Mouse (Mus musculus) intestine, embryonic 14.5 days (tissue): ENCODE measurements around the gene Phgdh. TPM values are rescaled to one million over a fixed set of nuclear protein-coding genes. Genes with fewer than 3 reads are reported as not detected.

ENCODE experiments used
- ATAC-seq: fragments of 200-750 bp; cut with Nextera tagmentation; replicated peaks from 2 replicates; pipeline ENCODE4 v1.8.0; 2017; ENCODE audit warnings: low read depth, moderate number of reproducible peaks, moderate TSS enrichment, moderate library complexity; ENCODE audit not compliant: low FRiP score, low TSS enrichment
- DNase-seq: peaks from one replicate; pipeline ENCODE4 v3.0.0-alpha.2; 2018; ENCODE audit warnings: low spot score
- H3K27ac ChIP-seq: fragments of 300-500 bp; sonication (generic); 2 replicates; pipeline ENCODE4 v1.5.1; 2014; ENCODE audit warnings: low read depth, mild to moderate bottlenecking, control low read depth
- H3K27me3 ChIP-seq: fragments of 300-500 bp; sonication (generic); replicated peaks from 2 replicates; pipeline ENCODE4 v1.6.1; 2014; ENCODE audit warnings: low read length, control low read depth; ENCODE audit not compliant: control insufficient read depth, insufficient read depth
- H3K36me3 ChIP-seq: fragments of 300-500 bp; sonication (generic); 2 replicates; pipeline ENCODE4 v1.6.1; 2014; ENCODE audit warnings: low read length, control low read depth; ENCODE audit not compliant: control insufficient read depth, insufficient read depth
- H3K4me1 ChIP-seq: fragments of 300-500 bp; sonication (generic); replicated peaks from 2 replicates; pipeline ENCODE4 v1.6.1; 2014; ENCODE audit warnings: low read length, control low read depth, mixed read lengths; ENCODE audit not compliant: control insufficient read depth, insufficient read depth
- H3K4me2 ChIP-seq: fragments of 300-500 bp; sonication (generic); 2 replicates; pipeline ENCODE4 v1.6.1; 2014; ENCODE audit warnings: low read length
- H3K4me3 ChIP-seq: fragments of 300-500 bp; sonication (generic); 2 replicates; pipeline ENCODE4 v1.5.1; 2014; ENCODE audit warnings: low read depth, low read length, control low read depth, mixed read lengths
- H3K9ac ChIP-seq: fragments of 300-500 bp; sonication (generic); 2 replicates; pipeline ENCODE4 v1.6.1; 2014; ENCODE audit warnings: mild to moderate bottlenecking, low read length
- H3K9me3 ChIP-seq: fragments of 300-500 bp; sonication (generic); 2 replicates; pipeline ENCODE4 v1.6.1; 2016; ENCODE audit warnings: low read length, control low read depth; ENCODE audit not compliant: control insufficient read depth
- WGBS: fragments of 180-500 bp; shearing (Covaris S2); extraction: QIAGEN DNeasy Blood & Tissue Kit; methylation state at CpG from one replicate; pipeline ENCODE4 v1.1.7; 2014; 5-methylcytosine and 5-hydroxymethylcytosine counted together
- polyA plus RNA-seq: library from polyadenylated mRNA; unstranded; fragments of >200 nt; fragmentation: Nextera tagmentation; extraction: Ambion mirVana; gene quantifications from 2 replicates; pipeline ENCODE4 v1.2.1, GENCODE M21; 2014

The Phgdh gene
- polyA plus RNA-seq, 1 experiment from 2014 or later, result 310 TPM

GRCm38 (mm10) chr3:98295965-98296364 lies 43.8 kb downstream of the Phgdh start:
- no peaks in the 10 kb centered on the region for H3K27me3 ChIP-seq
- no peak overlapping the region for H3K4me3 ChIP-seq
- WGBS, result 74% methylated on average over 10 of the region's 10 CpGs
- ATAC-seq (no peak), DNase-seq (no peak)
- no peaks in the 10 kb centered on the region for H3K9me3 ChIP-seq
- no peak overlapping the region for H3K4me2 ChIP-seq
- H3K27ac ChIP-seq, result no peak overlapping the region
- no peaks in the 10 kb centered on the region for H3K36me3 ChIP-seq
- H3K9ac ChIP-seq, result no peak overlapping the region
- no peaks in the 10 kb centered on the region for H3K4me1 ChIP-seq

GRCm38 (mm10) chr3:98291044-98291443 lies 48.7 kb downstream of the Phgdh start:
- DNase-seq (no peak), ATAC-seq (no peak)
- Histone ChIP-seq H3K27ac (no peak overlapping the region), H3K4me2 (no peak overlapping the region), H3K9me3 (peaks cover 5% of the 10 kb centered on the region; the same call in 1 of the 2 replicates), H3K9ac (no peak overlapping the region), H3K4me3 (no peak overlapping the region), H3K4me1 (no peaks in the 10 kb centered on the region), H3K27me3 (no peaks in the 10 kb centered on the region), H3K36me3 (no peaks in the 10 kb centered on the region)
- WGBS, result 93% methylated on average over 9 of the region's 9 CpGs

DNA sequence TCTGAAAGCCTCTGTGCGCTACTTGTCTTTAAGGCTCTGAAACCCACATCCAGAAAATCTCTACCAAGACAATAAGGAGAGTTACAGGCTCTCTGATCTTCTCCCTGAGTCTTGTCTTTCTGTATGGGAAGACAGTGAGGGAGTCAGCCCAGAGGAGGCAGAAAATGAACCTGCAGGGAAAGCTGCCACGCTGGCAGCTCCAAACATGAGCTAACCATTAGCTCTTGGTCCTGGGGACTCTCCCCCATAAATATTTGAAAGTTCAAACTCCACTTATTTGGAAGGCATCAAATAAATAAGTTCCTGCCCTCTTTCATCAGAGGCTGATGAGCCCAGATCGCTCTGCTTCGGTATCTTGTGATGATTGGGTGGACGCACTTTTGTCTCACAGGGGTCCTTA lies 56.6 kb downstream of the Phgdh start:
- no peak for DNase-seq
- no peak overlapping the region for H3K4me2 ChIP-seq
- ATAC-seq, result no peak
- H3K27me3 ChIP-seq, result no peaks in the 10 kb centered on the region
- H3K36me3 ChIP-seq, result no peaks in the 10 kb centered on the region
- peaks cover 5% of the 10 kb centered on the region; the same call in 1 of the 2 replicates for H3K9me3 ChIP-seq
- H3K9ac ChIP-seq, result no peak overlapping the region
- no peak overlapping the region for H3K27ac ChIP-seq
- peaks cover 9% of the 10 kb centered on the region for H3K4me1 ChIP-seq
- H3K4me3 ChIP-seq, result no peak overlapping the region
- 88% methylated on average over 5 of the region's 5 CpGs for WGBS

DNA sequence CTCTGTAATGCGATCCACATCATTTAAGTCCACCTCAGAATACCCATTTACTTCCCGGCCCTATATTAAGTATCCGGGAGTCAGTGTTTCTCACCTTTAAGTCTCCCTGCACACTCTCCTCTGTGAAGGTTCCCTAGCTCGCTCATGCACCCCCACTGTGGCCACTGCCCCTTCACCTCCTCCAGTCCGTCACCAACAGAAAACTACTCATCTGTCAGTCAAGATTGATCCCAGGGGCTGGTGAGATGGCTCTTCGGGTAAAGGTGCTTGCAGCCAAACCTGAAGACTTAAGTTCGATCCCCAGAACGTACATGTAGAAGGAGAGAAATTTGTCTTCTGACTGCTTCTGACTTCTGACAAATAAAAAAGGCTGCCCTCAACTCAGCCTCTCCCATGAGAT lies 57.4 kb downstream of the Phgdh start:
- no peak overlapping the region for H3K4me2 ChIP-seq
- 93% methylated on average over 8 of the region's 8 CpGs for WGBS
- no peak overlapping the region for H3K27ac ChIP-seq
- H3K9me3 ChIP-seq, result peaks cover 5% of the 10 kb centered on the region; the same call in 1 of the 2 replicates
- no peaks in the 10 kb centered on the region for H3K27me3 ChIP-seq
- no peak overlapping the region for H3K4me3 ChIP-seq
- no peak for DNase-seq
- H3K36me3 ChIP-seq, result no peaks in the 10 kb centered on the region
- no peak for ATAC-seq
- peaks cover 9% of the 10 kb centered on the region for H3K4me1 ChIP-seq
- H3K9ac ChIP-seq, result no peak overlapping the region

GRCm38 (mm10) chr3:98280933-98281678 lies 58.7 kb downstream of the Phgdh start:
- no peaks in the 10 kb centered on the region for H3K27me3 ChIP-seq
- DNase-seq, result peak; percentile 72
- peaks cover 9% of the 10 kb centered on the region for H3K4me1 ChIP-seq
- 0 out of 2 replicates have a peak overlapping the region, but pooled peaks have one; percentile 1 for H3K4me3 ChIP-seq
- no peak overlapping the region; the same call in 1 of the 2 replicates for H3K27ac ChIP-seq
- H3K36me3 ChIP-seq, result no peaks in the 10 kb centered on the region
- peaks cover under 1% of the 10 kb centered on the region; the same call in 1 of the 2 replicates for H3K9me3 ChIP-seq
- 0 out of 2 replicates have a peak overlapping the region, but pooled peaks have one; percentile 3 for H3K9ac ChIP-seq
- ATAC-seq, result peak; percentile 67
- 31% methylated on average over 12 of the region's 12 CpGs for WGBS
- peak overlapping the region; percentile 37 for H3K4me2 ChIP-seq

GRCm38 (mm10) chr3:98280204-98280932 lies 59.4 kb downstream of the Phgdh start, which contains the start of gene Hmgcs2:
Hmgcs2 (plus strand) TSS chr3:98280435.
- 48% methylated on average over 14 of the region's 14 CpGs for WGBS
- peak within 1 kb of the TSS; percentile 3; the same call in 1 of the 2 replicates for H3K4me3 ChIP-seq
- peaks cover 9% of the 10 kb centered on the region for H3K4me1 ChIP-seq
- DNase-seq (peak; percentile 72), ATAC-seq (peak; percentile 66)
- H3K9me3 ChIP-seq, result no peaks in the 10 kb centered on the region
- 0 out of 2 replicates have a peak within 1 kb of the TSS, but pooled peaks have one; percentile 3 for H3K9ac ChIP-seq
- no peaks in the 10 kb centered on the region for H3K36me3 ChIP-seq
- H3K27me3 ChIP-seq, result no peaks in the 10 kb centered on the region
- H3K4me2 ChIP-seq, result peak within 1 kb of the TSS; percentile 37
- H3K27ac ChIP-seq, result peak within 1 kb of the TSS; percentile 67

DNA sequence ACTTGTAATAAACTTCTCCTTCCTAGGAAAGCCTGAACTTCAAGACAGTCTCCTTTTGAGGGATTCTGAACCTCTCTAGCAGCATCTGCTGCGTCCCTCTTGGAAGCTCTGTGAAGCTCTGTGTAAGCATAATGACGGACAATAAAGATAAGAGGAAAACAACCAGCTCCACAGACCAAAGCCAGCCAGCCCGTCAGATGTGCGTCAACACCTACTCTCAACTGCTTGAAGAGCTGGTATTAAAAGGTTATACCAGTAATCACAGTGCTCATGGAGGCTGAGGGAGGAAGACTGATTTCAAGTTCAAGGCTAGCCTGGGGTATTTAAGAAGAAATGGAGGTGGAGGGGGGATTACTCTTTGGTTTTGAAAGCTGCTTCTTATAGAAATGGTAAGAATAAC lies 60.1 kb downstream of the Phgdh start:
- Histone ChIP-seq H3K27me3 (no peaks in the 10 kb centered on the region), H3K36me3 (no peaks in the 10 kb centered on the region), H3K4me2 (peak overlapping the region; percentile 37; the same call in 1 of the 2 replicates), H3K4me3 (no peak overlapping the region), H3K9me3 (no peaks in the 10 kb centered on the region), H3K27ac (peak overlapping the region; percentile 67), H3K4me1 (peaks cover 9% of the 10 kb centered on the region), H3K9ac (no peak overlapping the region)
- DNase-seq (no peak), ATAC-seq (peak; percentile 50; the same call in 1 of the 2 replicates)
- WGBS, result 35% methylated on average over 4 of the region's 4 CpGs

GRCm38 (mm10) chr3:98273623-98274398 lies 66.0 kb downstream of the Phgdh start:
- Histone ChIP-seq H3K4me3 (no peak overlapping the region), H3K36me3 (no peaks in the 10 kb centered on the region), H3K27me3 (no peaks in the 10 kb centered on the region), H3K4me1 (no peaks in the 10 kb centered on the region; the same call in 1 of the 2 replicates), H3K9me3 (no peaks in the 10 kb centered on the region), H3K4me2 (no peak overlapping the region), H3K27ac (no peak overlapping the region), H3K9ac (no peak overlapping the region)
- ATAC-seq (no peak), DNase-seq (no peak)
- WGBS, result 61% methylated on average over 11 of the region's 11 CpGs
